Mouse (Mus musculus): ENCODE measurements around the gene Myh10.

- no peak for TF ChIP-seq CTCF (conservative IDR thresholded peaks at IDR 0.05; ENCODE audit: low read length)
- TF ChIP-seq POU5F1 (IDR thresholded peaks at IDR 0.05; ENCODE audit: borderline replicate concordance, low read length), result no peak
Observed at GRCm38 (mm10) chr11:68745374-68746200, 54.2 kb downstream of the Myh10 start.

All from E14TG2a.4 (cell line).